Mouse (Mus musculus): ENCODE measurements around the gene Clock. TPM values are rescaled to one million over a fixed set of nuclear protein-coding genes. Genes with fewer than 3 reads are reported as not detected.

Clock gene
- total and polyA plus RNA-seq, 3 experiments = 10.6 to 62.9 (median 38.9) TPM

DNA sequence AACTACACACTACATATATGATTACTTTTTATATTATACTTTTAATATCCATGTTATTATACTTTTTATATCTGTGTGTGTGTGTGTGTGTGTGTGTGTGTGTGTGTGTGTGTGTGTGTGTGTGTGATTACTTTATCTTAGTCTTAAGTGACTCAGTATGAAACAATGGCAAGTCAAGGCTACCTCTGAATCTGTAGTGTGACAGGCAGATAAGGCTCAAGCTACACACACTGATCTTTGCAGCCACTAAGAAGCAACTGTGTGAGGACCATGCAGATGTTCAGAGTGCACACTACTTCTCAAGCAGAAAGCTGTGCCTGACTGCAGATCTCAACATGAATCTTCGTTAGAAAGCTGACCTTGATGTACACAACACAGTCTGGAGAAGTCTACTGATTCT lies 20.7 kb downstream of the Clock start:
- peak; percentile 32 for DNase-seq

- no peak for DNase-seq
Measured at GRCm38 (mm10) chr5:76274977-76275376, 29.6 kb downstream of the Clock start.

DNA sequence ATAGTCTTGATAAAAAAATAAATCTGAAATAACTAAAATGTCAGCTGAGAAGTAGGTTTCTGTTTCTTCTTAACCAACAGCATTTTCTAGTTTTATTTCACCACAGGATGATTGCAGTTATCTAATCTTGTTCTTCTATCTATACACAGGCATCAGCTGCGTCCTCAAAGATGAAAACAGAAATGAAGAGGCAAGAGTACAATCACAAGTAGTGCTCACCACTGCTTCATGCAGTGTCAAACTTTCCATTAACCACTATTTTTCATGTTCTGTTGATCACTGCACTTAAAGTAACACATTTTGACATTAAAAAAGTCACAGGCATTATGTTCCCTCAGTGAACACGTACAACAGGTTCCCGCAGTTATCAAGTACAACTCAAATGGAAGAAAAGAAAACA lies 53.6 kb downstream of the Clock start:
- DNase-seq = no peak

DNA sequence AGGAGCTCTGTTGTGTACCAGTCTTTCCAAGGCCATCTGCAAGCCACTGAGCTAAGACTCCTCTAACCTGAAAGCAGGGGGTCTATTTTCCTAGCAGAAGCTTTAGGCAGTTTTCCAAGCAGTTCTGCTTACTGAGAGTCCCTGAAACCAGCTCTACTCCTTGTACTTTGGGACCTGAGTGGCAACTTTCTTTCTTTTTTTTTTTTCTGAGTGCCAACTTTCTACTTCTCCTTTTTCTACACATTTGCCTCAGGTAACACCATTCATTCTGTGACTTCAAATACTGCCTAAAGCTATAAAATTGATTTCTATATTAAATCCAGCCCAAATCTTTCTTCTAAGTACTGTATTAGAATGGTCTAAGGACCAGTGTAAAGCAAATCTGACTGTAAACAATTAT lies 58.1 kb downstream of the Clock start:
- DNase-seq = no peak

DNA sequence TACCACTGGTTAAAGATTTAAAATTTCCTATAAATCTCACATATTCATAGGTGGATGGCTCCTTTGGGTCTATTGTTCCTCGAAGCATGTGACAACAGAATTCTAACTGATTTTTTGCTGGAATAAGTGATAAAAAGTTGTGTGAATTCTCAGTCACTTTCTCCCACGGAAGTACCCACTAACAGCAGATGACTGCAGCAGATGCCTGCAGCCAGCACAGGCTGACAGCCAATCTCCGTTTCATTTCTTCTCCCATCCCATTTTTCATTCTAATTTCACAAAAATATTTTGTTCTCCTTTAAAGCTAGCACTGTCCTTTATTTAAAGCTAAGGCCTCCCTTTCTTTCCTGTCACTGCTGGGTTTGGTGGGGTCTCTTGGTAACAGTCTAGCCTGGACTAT lies 59.2 kb downstream of the Clock start:
- DNase-seq = no peak

DNA sequence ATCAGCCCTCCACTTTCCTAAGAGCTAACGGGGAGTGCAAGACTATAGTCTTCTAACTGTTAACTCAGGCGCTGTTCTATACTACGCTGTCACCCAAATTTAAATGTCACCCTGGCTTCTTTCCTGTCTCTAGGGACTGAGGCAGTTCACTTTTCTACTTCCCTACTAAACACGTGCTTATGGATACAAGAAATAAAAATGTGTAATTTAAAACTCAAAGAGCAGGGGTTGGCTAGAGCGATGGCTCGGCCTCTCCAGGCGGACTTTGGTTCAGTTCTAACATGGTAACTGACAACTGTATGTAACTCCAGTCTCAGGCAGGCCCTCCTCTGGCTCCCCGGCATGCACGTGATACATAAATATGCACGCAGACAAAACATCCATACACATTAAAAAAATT lies 60.2 kb downstream of the Clock start:
- no peak for DNase-seq

DNA sequence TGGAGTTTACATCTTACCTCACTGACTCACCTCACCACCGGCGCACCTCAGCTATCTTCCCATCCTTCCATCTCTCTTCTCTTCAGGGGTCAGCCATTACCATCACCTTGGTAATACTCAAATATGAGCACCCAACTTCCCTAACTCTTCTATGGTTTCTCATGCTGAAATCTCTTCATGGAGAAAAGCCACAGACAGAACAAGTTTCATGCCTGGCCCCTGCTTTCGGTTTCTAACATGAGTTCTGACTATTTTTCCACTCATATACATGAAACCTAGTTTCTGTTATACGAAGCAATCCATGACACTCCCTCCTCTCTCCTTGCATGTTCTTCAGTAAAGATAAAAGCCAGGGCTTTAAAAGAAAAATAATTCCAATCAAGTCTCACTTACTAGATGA lies 60.7 kb downstream of the Clock start:
- no peak for DNase-seq

- DNase-seq = no peak
Measured at GRCm38 (mm10) chr5:76243274-76243673, 61.3 kb downstream of the Clock start.

DNA sequence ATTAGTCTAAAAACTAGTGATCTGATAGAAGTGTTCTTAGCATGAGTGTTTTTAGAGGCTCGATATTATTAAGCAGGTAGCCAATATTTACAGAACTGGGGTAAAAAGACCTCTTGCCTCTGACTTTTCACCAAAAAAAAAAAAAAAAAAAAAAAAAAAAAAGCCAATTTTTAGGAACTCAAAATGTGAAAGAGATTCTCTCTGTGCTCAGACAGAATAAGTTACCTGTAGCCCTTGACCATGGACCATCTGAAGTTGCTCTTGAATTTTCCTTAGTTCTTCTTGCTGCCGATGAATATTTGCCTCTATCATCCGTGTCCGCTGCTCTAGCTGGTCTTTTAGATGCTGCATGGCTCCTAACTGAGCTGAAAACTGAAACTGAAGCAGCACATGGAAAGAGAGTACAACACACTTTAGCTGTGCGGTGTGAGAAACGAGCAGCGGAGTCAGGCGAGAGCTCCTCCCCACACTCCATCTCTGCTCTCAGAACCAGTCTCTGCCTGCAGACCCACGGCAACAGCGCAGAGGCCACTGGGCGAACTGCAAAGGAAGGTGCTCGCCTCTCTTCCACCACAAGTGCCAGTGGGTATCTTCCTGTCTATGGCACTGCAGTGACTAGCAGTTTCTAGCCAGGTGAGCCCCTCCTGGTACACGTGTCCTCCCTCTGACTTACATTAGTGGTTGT lies 73.3 kb downstream of the Clock start:
- no peak for DNase-seq

- DNase-seq = no peak
Measured at GRCm38 (mm10) chr5:76216691-76217090, 87.9 kb downstream of the Clock start.

GRCm38 (mm10) chr5:76208066-76208465 lies 96.5 kb downstream of the Clock start:
- DNase-seq = no peak

GRCm38 (mm10) chr5:76205886-76206285 lies 98.7 kb downstream of the Clock start:
- DNase-seq = peak; percentile 43

- no peak for DNase-seq
Measured at GRCm38 (mm10) chr5:76203171-76203570, 101.4 kb downstream of the Clock start.

- DNase-seq = peak; percentile 68
Measured at GRCm38 (mm10) chr5:76199346-76199745, 105.2 kb downstream of the Clock start.

GRCm38 (mm10) chr5:76194377-76194945 lies 110.1 kb downstream of the Clock start:
- DNase-seq = no peak

DNA sequence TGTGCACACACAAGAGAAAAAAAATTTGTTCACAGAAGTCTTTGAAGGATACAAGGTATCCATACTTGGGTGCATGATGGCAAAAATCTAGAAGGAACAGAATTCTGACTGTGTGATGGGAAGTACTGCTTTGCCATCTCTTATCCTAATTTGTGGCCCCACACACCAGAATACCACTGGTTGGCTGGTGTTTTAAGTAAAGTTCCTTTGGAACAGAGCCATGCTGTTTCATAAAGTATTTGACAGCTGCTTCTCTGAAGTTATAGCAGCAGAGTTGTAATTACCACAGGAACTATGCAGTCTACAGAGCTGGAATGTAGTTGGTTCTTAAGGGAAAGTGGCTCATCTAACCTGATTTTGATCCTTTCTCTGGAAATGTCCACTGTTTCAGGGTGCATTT lies 111.5 kb downstream of the Clock start:
- DNase-seq = no peak

GRCm38 (mm10) chr5:76190609-76191008 lies 114.0 kb downstream of the Clock start:
- DNase-seq = no peak

- no peak for DNase-seq
Measured at GRCm38 (mm10) chr5:76187885-76188284, 116.7 kb downstream of the Clock start.

DNA sequence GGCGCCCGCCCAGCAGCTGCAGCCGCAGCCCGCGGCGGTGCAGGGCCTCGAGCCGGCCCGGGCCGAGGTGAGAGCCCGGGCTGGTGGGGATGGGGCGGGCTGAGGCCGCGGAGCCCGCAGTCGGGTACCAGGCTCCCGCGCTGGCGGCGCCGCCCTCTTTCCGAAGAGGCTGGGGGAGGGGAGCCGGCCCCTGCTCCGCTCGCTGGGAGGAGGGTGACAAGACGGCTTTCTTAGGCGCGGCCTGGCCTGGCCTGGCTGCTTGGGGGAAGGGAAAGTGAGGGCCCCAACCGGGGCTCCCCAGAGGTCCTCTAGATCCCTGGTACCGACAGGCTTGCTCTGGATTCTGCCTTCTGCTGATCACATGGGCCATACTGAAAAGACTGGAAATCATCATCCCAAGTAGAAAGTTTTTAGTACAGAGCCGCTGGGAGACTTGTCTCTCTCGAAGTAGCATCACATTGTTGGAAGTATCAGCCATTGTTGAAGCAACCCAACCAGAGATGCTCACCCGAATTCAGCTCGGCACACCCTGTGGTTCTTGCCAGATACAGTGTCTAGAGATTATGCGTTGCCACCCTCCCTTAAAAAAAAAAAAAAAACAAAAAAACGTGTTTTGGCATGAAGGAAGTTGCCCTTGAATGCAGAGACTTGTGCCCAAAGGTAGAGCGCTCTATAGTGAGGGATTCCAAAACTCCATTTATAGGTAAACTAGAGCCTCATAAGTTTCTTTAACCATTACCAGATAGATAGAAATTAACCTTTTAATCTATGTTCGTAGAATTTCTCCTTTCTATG lies 120.1 kb downstream of the Clock start:
- DNase-seq = peak; percentile 90

DNA sequence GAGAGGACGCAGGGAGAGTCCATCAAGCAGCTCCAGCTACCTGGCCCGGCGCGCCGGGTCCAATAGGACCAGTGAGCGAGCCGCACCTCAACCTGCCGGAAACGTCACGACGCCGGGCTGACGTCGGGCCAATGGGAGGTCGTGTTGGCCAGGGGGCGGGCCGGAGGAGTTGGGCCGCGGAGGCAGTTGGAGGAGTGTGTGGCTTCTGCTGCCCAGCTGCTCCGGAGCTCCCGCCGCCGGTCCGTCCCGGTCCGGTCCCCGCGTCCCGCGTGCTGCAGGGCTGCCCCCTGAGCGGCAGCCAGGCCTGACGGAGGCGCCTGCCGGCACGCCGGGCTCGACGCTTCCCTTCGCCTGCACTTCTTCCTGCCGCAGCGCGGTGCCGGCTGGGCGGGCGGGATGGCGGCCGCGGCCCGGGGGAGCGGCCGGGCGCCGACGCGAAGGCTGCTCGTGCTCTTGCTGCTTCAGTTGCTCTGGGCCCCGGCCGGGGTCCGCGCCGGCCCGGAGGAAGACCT lies 120.8 kb downstream of the Clock start, which contains the start of gene Tmem165:
Tmem165 (plus strand) TSS at position 131 of the 512 bp plus-strand sequence.
- peak; percentile 98 for DNase-seq

DNA sequence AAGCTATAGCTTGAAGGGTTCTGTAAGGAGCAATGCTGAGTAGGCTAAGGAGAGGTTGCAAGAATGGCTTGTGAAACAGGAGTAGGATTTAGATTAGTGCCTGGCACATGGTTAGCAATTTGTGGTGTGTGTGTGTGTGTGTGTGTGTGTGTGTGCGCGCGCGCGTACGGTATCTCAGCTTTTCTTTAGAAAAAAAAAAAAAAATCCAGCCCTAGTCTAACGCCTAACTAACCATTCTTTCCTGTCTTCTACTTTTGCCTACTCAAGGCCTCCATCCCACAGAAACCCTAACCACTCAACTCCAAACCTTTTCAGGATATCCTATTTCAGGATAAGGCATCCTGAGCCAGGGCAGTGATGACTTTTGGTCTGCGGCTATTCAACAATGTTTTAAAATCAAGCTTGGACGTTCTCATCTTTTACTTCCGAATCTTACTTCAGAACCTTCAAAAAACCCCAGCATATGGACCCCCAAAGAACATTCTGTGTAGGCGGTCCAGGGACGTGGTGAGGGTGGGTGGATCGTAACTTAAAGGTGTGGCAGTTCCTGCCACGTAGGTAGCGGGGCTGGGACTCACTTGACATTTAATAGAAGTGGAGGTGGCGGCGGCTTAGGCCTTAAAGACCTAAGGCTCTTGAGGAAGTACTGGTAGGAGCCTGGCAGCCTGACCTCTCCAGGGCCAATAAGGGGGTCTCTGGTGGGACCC lies 121.4 kb downstream of the Clock start:
- DNase-seq = no peak

GRCm38 (mm10) chr5:76182326-76182725 lies 122.3 kb downstream of the Clock start:
- no peak for DNase-seq

Measured in adrenal gland, adult 2 months (tissue).